Mouse (Mus musculus) CH12.LX (cell line): Measurements from ENCODE around the gene Dhdds.

Experiments
- CHD2 ChIP-seq: IDR thresholded peaks from 2 replicates; pipeline ENCODE4 v1.6.1; 2011; ENCODE audit warnings: low read length, improper control_type of control experiment
- CTCF ChIP-seq, 2 experiments: IDR thresholded peaks in 1 of 2; conservative IDR thresholded peaks in 1 of 2; 2 replicates each; pipeline ENCODE4 v1.5.1; 2011 to 2012; ENCODE audit warnings: low read depth in 2 of 2, low read length in 2 of 2, improper control_type of control experiment in 1 of 2, inconsistent platforms in 1 of 2, mild to moderate bottlenecking in 1 of 2, moderate library complexity in 1 of 2
- EP300 ChIP-seq: IDR thresholded peaks from 2 replicates; pipeline ENCODE4 v1.6.1; 2011; ENCODE audit warnings: low read length, improper control_type of control experiment
- HCFC1 ChIP-seq: IDR thresholded peaks from 2 replicates; pipeline ENCODE4 v1.6.1; 2012; ENCODE audit warnings: low read depth, mild to moderate bottlenecking, inconsistent platforms, low read length, improper control_type of control experiment
- MAFK ChIP-seq: IDR thresholded peaks from 2 replicates; pipeline ENCODE4 v1.6.1; 2011; ENCODE audit warnings: low read length, improper control_type of control experiment; ENCODE audit not compliant: insufficient replicate concordance
- MAZ ChIP-seq: IDR thresholded peaks from 2 replicates; pipeline ENCODE4 v1.6.1; 2012; ENCODE audit warnings: low read depth, mild to moderate bottlenecking, inconsistent platforms, low read length, improper control_type of control experiment, moderate library complexity
- MEF2A ChIP-seq: IDR thresholded peaks from 2 replicates; pipeline ENCODE4 v1.6.1; 2014; ENCODE audit warnings: low read depth, mild to moderate bottlenecking, inconsistent platforms, low read length, improper control_type of control experiment, borderline replicate concordance
- PAX5 ChIP-seq: IDR thresholded peaks from 2 replicates; pipeline ENCODE4 v1.6.1; 2012; ENCODE audit warnings: low read length, inconsistent platforms, mixed read lengths
- POLR2A ChIP-seq: IDR thresholded peaks from 2 replicates; pipeline ENCODE4 v1.6.1; 2011; ENCODE audit warnings: low read depth, mild to moderate bottlenecking, improper control_type of control experiment, low read length
- USF1 ChIP-seq: IDR thresholded peaks from 2 replicates; pipeline ENCODE4 v1.6.1; 2014; ENCODE audit warnings: low read depth, mild to moderate bottlenecking, inconsistent platforms, low read length, improper control_type of control experiment
- ZMIZ1 ChIP-seq: IDR thresholded peaks from 2 replicates; pipeline ENCODE4 v1.6.1; 2012; ENCODE audit warnings: low read depth, mild to moderate bottlenecking, inconsistent platforms, low read length, improper control_type of control experiment

- TF ChIP-seq CTCF (conservative IDR thresholded peaks at IDR 0.05 in 1 of 2, IDR thresholded peaks at IDR 0.05 in 1 of 2; ENCODE audit: low read depth in 2 of 2, low read length in 2 of 2) (no peak), POLR2A (no peak), MEF2A (no peak), MAFK (no peak), USF1 (no peak), PAX5 (no peak), EP300 (no peak), HCFC1 (no peak), ZMIZ1 (no peak), MAZ (no peak), CHD2 (no peak)
Observed at GRCm38 (mm10) chr4:133925204-133925603, 75.5 kb downstream of the Dhdds start.
